ENCODE assay signal across 8 mouse cellular contexts in the genomic region with DNA sequence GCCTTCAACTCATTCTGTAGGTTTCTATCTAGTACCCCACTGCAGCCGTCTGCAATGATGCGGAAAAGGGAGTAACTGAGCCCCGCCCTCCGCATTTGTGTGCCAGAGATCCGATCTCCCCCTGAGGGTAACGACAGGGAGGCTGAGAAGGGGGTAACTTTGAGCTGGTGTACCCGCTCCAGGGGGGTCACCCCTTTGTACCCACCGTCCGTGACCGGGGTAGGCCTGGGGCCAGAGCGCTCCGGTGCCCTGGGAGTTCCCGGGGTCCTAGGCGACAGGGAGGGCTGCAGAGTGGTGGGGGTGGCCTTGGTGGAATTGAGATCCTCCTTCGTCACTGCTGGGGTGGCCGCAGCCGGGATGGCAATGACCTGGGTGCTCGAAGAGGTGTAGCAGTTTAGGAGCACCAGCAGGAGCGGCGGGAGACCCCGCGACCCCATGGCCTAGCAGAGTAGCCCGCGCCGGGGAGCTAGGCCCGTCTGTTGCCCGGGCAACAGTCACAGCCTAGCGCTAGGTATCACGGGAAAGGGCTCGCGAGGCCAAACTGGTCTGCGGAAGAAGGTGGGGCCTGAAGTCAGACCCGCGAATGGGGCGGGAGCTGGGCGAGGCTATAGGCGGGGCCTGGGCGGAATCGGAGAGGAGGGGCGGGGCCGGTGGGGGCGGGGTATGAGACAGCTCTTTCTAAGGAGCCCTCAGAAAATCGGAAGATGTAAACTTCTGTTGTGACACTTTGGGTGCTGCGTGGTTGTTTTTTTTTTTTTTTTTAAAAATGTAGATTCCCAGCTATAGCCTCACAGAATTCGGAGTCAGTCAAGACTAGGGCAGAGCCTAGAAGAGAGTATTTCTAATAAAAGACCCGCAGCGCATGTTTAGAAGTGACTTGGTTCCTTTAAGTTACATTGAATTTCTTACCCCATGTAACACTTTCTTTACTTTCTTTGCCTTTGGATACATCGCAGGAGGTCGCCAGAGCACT. TPM values are rescaled to one million over a fixed set of nuclear protein-coding genes. Genes with fewer than 3 reads are reported as not detected.
A peak's percentile ranks its signal among the peaks of the same experiment; 100 is the strongest.
DNase-seq lines count a peak whose midpoint lies in the region; ATAC-seq and TF ChIP-seq lines count a peak whose summit lies in the region.

A gene (minus strand): TSS at position 528 of the 973 bp plus-strand sequence.

- peak within 1 kb of the TSS; percentile 76 for H3K4me3 ChIP-seq in lung, postnatal 0 days (ENCODE audit: low read depth, low read length)

- TF ChIP-seq CTCF in lung, postnatal 0 days (IDR thresholded peaks at IDR 0.05), result 0 out of 2 replicates have a peak, but pooled peaks have one; percentile 2

- H3K4me2 ChIP-seq in lung, postnatal 0 days (replicated peaks; ENCODE audit: low read depth, low read length), result peak within 1 kb of the TSS; percentile 92

- peaks cover 6% of the 10 kb centered on the region; the same call in 1 of the 2 replicates for H3K4me1 ChIP-seq in lung, postnatal 0 days (ENCODE audit: insufficient read depth, low read depth, low read length)

- peak; percentile 82 for DNase-seq in MEL-GATA-1-ER (ENCODE audit: extremely low read depth, low read depth)
- peak; percentile 83 for DNase-seq in cerebellum, adult 8-10 months
- DNase-seq in forelimb bud, embryonic 11.5 days (ENCODE audit: low read depth, low spot score), result peak; percentile 94
- peak; percentile 63 for DNase-seq in layer of hippocampus, adult 9-10 months (ENCODE audit: low spot score)
- peak; percentile 99 for DNase-seq in lung, postnatal 0 days (ENCODE audit: low spot score)
- DNase-seq in ovary, postnatal 14 days (ENCODE audit: low spot score), result peak; percentile 79
- DNase-seq in thymus, postnatal 14 days, result peak; percentile 93

- H3K9me3 ChIP-seq in lung, postnatal 0 days (ENCODE audit: low read length), result no peaks in the 10 kb centered on the region

- no peaks in the 10 kb centered on the region for H3K36me3 ChIP-seq in lung, postnatal 0 days (ENCODE audit: insufficient read depth, low read length)

- H3K27me3 ChIP-seq in lung, postnatal 0 days (replicated peaks; ENCODE audit: insufficient read depth, low read length), result no peaks in the 10 kb centered on the region

- peak; percentile 94 for ATAC-seq in hematopoietic stem cell, adult 5-6 weeks (replicated peaks in 1 of 2; ENCODE audit: insufficient read depth in 1 of 2, low FRiP score in 2 of 2, low TSS enrichment in 1 of 2, low read depth in 1 of 2, poor library complexity in 2 of 2, severe bottlenecking in 2 of 2)
- ATAC-seq in lung, postnatal 0 days, result peak; percentile 99

- 1% methylated on average over 47 of the region's 49 CpGs for WGBS in lung, postnatal 0 days

- no peak for TF ChIP-seq EP300 in lung, postnatal 0 days (IDR thresholded peaks at IDR 0.05)

- peak within 1 kb of the TSS; percentile 26; the same call in 1 of the 2 replicates for H3K27ac ChIP-seq in lung, postnatal 0 days (ENCODE audit: low read length)

- H3K9ac ChIP-seq in lung, postnatal 0 days (replicated peaks; ENCODE audit: low read depth), result peak within 1 kb of the TSS; percentile 72

RNA-seq across cellular contexts. Expression of the gene that starts here (rescaled TPM):
- total RNA-seq in hematopoietic stem cell, adult 5-6 weeks (2017), result 7.1 and 12.2 TPM in 2 replicates
- polyA plus RNA-seq in lung, postnatal 0 days (2015; fragmentation: Nextera tagmentation; extraction: Ambion mirVana), result 4.5 and 5.1 TPM in 2 replicates

Comparison
In these comparisons a context has a peak if more than half of its experiments do, and no peak if none do; other contexts are left out.
1. Peak in every context shown above with its lines: DNase-seq, ATAC-seq, H3K4me3 ChIP-seq and H3K27ac ChIP-seq.